Mouse (Mus musculus) CH12.LX (cell line): ENCODE results near the gene Zbtb22. TPM values are rescaled to one million over a fixed set of nuclear protein-coding genes. Genes with fewer than 3 reads are reported as not detected.
A peak's percentile ranks its signal among the peaks of the same experiment; 100 is the strongest.

Source experiments
- DNase-seq: peaks from one replicate; pipeline ENCODE4 v3.0.0-alpha.2; 2013; ENCODE audit errors: extremely low read depth
- H3K27ac ChIP-seq: 2 replicates; pipeline ENCODE4 v1.5.1; 2012; ENCODE audit warnings: low read depth, mild to moderate bottlenecking, control low read depth, moderate library complexity; ENCODE audit not compliant: insufficient read depth
- H3K27me3 ChIP-seq: replicated peaks from 2 replicates; pipeline ENCODE3; 2012; ENCODE audit warnings: inconsistent platforms
- H3K36me3 ChIP-seq, 2 experiments: replicated peaks in 1 of 2; 2 replicates each; pipeline versions ENCODE3 to v1.6.1; 2012; ENCODE audit warnings: inconsistent platforms in 1 of 2, low read length in 1 of 2, mild to moderate bottlenecking in 1 of 2, mixed read lengths in 1 of 2, moderate library complexity in 1 of 2; ENCODE audit not compliant: control insufficient read depth in 1 of 2, insufficient read depth in 1 of 2
- H3K4me1 ChIP-seq, 2 experiments: 2 replicates each; pipeline ENCODE4 v1.6.1; 2012; ENCODE audit warnings: inconsistent platforms in 1 of 2, moderate library complexity in 1 of 2; ENCODE audit not compliant: insufficient read depth in 2 of 2, control insufficient read depth in 1 of 2
- H3K4me2 ChIP-seq: 2 replicates; pipeline ENCODE4 v1.6.1; 2012; ENCODE audit warnings: low read depth, mild to moderate bottlenecking, control low read depth; ENCODE audit not compliant: poor library complexity, insufficient read depth, severe bottlenecking
- H3K4me3 ChIP-seq, 3 experiments: fragments of 150-350 bp in 1 of 3; sonication (generic) in 1 of 3; replicated peaks in 1 of 3; 2 replicates each; pipeline versions ENCODE3 to v1.5.1; 2011 to 2012; ENCODE audit warnings: low read depth in 2 of 3, low read length in 2 of 3, mild to moderate bottlenecking in 2 of 3, moderate library complexity in 2 of 3, control low read depth in 1 of 3, improper control_type of control experiment in 1 of 3, inconsistent platforms in 1 of 3, mixed read lengths in 1 of 3; ENCODE audit not compliant: poor library complexity in 1 of 3
- H3K79me2 ChIP-seq: replicated peaks from 2 replicates; pipeline ENCODE4 v1.6.1; 2012; ENCODE audit warnings: mild to moderate bottlenecking, moderate library complexity; ENCODE audit not compliant: control insufficient read depth, poor library complexity, insufficient read depth, severe bottlenecking; ENCODE audit errors: extremely low read depth
- H3K9ac ChIP-seq: 2 replicates; pipeline ENCODE4 v1.6.1; 2012; ENCODE audit warnings: low read depth, mild to moderate bottlenecking, control low read depth, moderate library complexity; ENCODE audit not compliant: insufficient read depth
- H3K9me3 ChIP-seq: replicated peaks from 2 replicates; pipeline ENCODE3; 2012; ENCODE audit warnings: low read length, inconsistent platforms, mixed read lengths
- BHLHE40 ChIP-seq: IDR thresholded peaks from 2 replicates; pipeline ENCODE4 v1.6.1; 2011; ENCODE audit warnings: mild to moderate bottlenecking, low read depth, low read length, improper control_type of control experiment
- CHD2 ChIP-seq: IDR thresholded peaks from 2 replicates; pipeline ENCODE4 v1.6.1; 2011; ENCODE audit warnings: low read length, improper control_type of control experiment
- E2F4 ChIP-seq: IDR thresholded peaks from 2 replicates; pipeline ENCODE4 v1.6.1; 2011; ENCODE audit warnings: low read depth, low read length, improper control_type of control experiment; ENCODE audit not compliant: insufficient replicate concordance
- ELF1 ChIP-seq: IDR thresholded peaks from 2 replicates; pipeline ENCODE4 v1.6.1; 2014; ENCODE audit warnings: low read depth, mild to moderate bottlenecking, inconsistent platforms, low read length, improper control_type of control experiment
- EP300 ChIP-seq: IDR thresholded peaks from 2 replicates; pipeline ENCODE4 v1.6.1; 2011; ENCODE audit warnings: low read length, improper control_type of control experiment
- ETS1 ChIP-seq: conservative IDR thresholded peaks from 2 replicates; pipeline ENCODE4 v1.6.1; 2012; ENCODE audit warnings: low read depth, mild to moderate bottlenecking, inconsistent platforms, low read length, improper control_type of control experiment, moderate library complexity
- HCFC1 ChIP-seq: IDR thresholded peaks from 2 replicates; pipeline ENCODE4 v1.6.1; 2012; ENCODE audit warnings: low read depth, mild to moderate bottlenecking, inconsistent platforms, low read length, improper control_type of control experiment
- JUN ChIP-seq: IDR thresholded peaks from 2 replicates; pipeline ENCODE4 v1.6.1; 2011; ENCODE audit warnings: low read depth, mild to moderate bottlenecking, low read length, improper control_type of control experiment, moderate library complexity; ENCODE audit not compliant: insufficient read depth
- KAT2A ChIP-seq: IDR thresholded peaks from 2 replicates; pipeline ENCODE4 v1.6.1; 2012; ENCODE audit warnings: low read length, improper control_type of control experiment, inconsistent platforms; ENCODE audit not compliant: insufficient replicate concordance
- MYC ChIP-seq: IDR thresholded peaks from 2 replicates; pipeline ENCODE4 v1.6.1; 2011; ENCODE audit warnings: low read depth, mild to moderate bottlenecking, improper control_type of control experiment, low read length
- NELFE ChIP-seq: IDR thresholded peaks from 2 replicates; pipeline ENCODE4 v1.6.1; 2011; ENCODE audit warnings: low read depth, low read length, improper control_type of control experiment
- NRF1 ChIP-seq: IDR thresholded peaks from 2 replicates; pipeline ENCODE4 v1.6.1; 2014; ENCODE audit warnings: low read depth, mild to moderate bottlenecking, inconsistent platforms, low read length, improper control_type of control experiment, moderate library complexity
- POLR2A ChIP-seq: IDR thresholded peaks from 2 replicates; pipeline ENCODE4 v1.6.1; 2011; ENCODE audit warnings: low read depth, mild to moderate bottlenecking, improper control_type of control experiment, low read length
- RAD21 ChIP-seq: IDR thresholded peaks from 2 replicates; pipeline ENCODE4 v1.6.1; 2011; ENCODE audit warnings: low read depth, mild to moderate bottlenecking, low read length, improper control_type of control experiment, moderate library complexity
- RCOR1 ChIP-seq: conservative IDR thresholded peaks from 2 replicates; pipeline ENCODE4 v1.6.1; 2012; ENCODE audit warnings: low read depth, mild to moderate bottlenecking, inconsistent platforms, low read length, improper control_type of control experiment
- SMC3 ChIP-seq: IDR thresholded peaks from 2 replicates; pipeline ENCODE4 v1.6.1; 2011; ENCODE audit warnings: low read depth, low read length, improper control_type of control experiment
- TBP ChIP-seq: conservative IDR thresholded peaks from 2 replicates; pipeline ENCODE4 v1.6.1; 2011; ENCODE audit warnings: low read depth, low read length, improper control_type of control experiment
- UBTF ChIP-seq: IDR thresholded peaks from 2 replicates; pipeline ENCODE4 v1.6.1; 2012; ENCODE audit warnings: low read depth, mild to moderate bottlenecking, inconsistent platforms, low read length, improper control_type of control experiment, moderate library complexity
- USF2 ChIP-seq: conservative IDR thresholded peaks from 2 replicates; pipeline ENCODE4 v1.6.1; 2011; ENCODE audit warnings: low read depth, low read length, improper control_type of control experiment
- ZC3H11A ChIP-seq: IDR thresholded peaks from 2 replicates; pipeline ENCODE4 v1.6.1; 2012; ENCODE audit warnings: low read depth, mild to moderate bottlenecking, inconsistent platforms, low read length, improper control_type of control experiment
- ZMIZ1 ChIP-seq: IDR thresholded peaks from 2 replicates; pipeline ENCODE4 v1.6.1; 2012; ENCODE audit warnings: low read depth, mild to moderate bottlenecking, inconsistent platforms, low read length, improper control_type of control experiment
- dilution Hi-C: fragments of 300-500 bp; cut with MboI; formaldehyde crosslinking; loops from 2 replicates; pipeline ENCODE4 v1.14.3; 2020; ENCODE audit warnings: low sequenced_read_pairs; ENCODE audit not compliant: extremely low pct_unique_long_range_greater_than_20kb, extremely low pct_ligation_motif_present
- in situ Hi-C: fragments of 300-500 bp; cut with MboI; formaldehyde crosslinking; loops from 3 replicates; pipeline ENCODE4 v1.14.3; 2019; ENCODE audit warnings: low sequenced_read_pairs, low pct_ligation_motif_present, low pct_unique_long_range_greater_than_20kb, mixed read lengths
- polyA plus RNA-seq: library from polyadenylated mRNA; unstranded; fragments of >175 nt; gene quantifications from 2 replicates; pipeline ENCODE4 v1.2.1, GENCODE M21; 2012; ENCODE audit warnings: low read depth; ENCODE audit not compliant: insufficient read length
- total RNA-seq, 2 experiments: library from RNA; depleted of rRNA; stranded (reverse); fragments of 300-350 nt in 1 of 2; fragments of >200 nt in 1 of 2; gene quantifications; 2 replicates each; pipeline ENCODE4 v1.2.3; 2012 to 2014

Zbtb22 gene
- total and polyA plus RNA-seq, 3 experiments: 11.7 to 23.5 (median 20.3) TPM

- no peaks in the 10 kb centered on the region for H3K9me3 ChIP-seq
- peaks cover 48 to 61% of the 10 kb centered on the region in 2 experiments for H3K36me3 ChIP-seq
- no peaks in the 10 kb centered on the region for H3K27me3 ChIP-seq
- no peak overlapping the region for H3K27ac ChIP-seq
- H3K9ac ChIP-seq: no peak overlapping the region
- in situ Hi-C loops: no loop called here
- TF ChIP-seq MYC (no peak), RCOR1 (no peak), TBP (no peak), E2F4 (no peak), NRF1 (no peak), RAD21 (no peak), ZC3H11A (no peak), HCFC1 (no peak), POLR2A (no peak), USF2 (no peak), SMC3 (no peak), UBTF (no peak), EP300 (no peak), ETS1 (no peak)
- peak overlapping the region in 1 of 3 experiments; percentile 12 for H3K4me3 ChIP-seq
- dilution Hi-C loops: no loop called here
- no peak for DNase-seq
- H3K79me2 ChIP-seq: peaks cover 24% of the 10 kb centered on the region
- H3K4me2 ChIP-seq: no peak overlapping the region
- peaks cover 5 to 21% of the 10 kb centered on the region in 2 experiments for H3K4me1 ChIP-seq
These were observed 42.7 kb downstream of the Zbtb22 start for GRCm38 (mm10) chr17:33958451-33958850.

- Histone ChIP-seq H3K4me1 (peaks cover 5 to 21% of the 10 kb centered on the region in 2 experiments), H3K79me2 (peaks cover 20% of the 10 kb centered on the region), H3K27ac (no peak overlapping the region), H3K4me2 (no peak overlapping the region), H3K9ac (no peak overlapping the region), H3K27me3 (no peaks in the 10 kb centered on the region), H3K9me3 (no peaks in the 10 kb centered on the region), H3K36me3 (peaks cover 50 to 60% of the 10 kb centered on the region in 2 experiments), H3K4me3 (no peak overlapping the region)
- dilution Hi-C loops: no loop called here
- DNase-seq: no peak
- TF ChIP-seq E2F4 (no peak), NRF1 (no peak), BHLHE40 (no peak), ELF1 (no peak), ZMIZ1 (no peak), NELFE (no peak), CHD2 (no peak), KAT2A (no peak), JUN (no peak)
- TF ChIP-seq, all 38 proteins: peak for 0
- in situ Hi-C loops: no loop called here
These were observed 43.4 kb downstream of the Zbtb22 start for GRCm38 (mm10) chr17:33959135-33959534.
